Mouse (Mus musculus): ENCODE measurements around the gene Cog8. TPM values are rescaled to one million over a fixed set of nuclear protein-coding genes. Genes with fewer than 3 reads are reported as not detected.
A peak's percentile ranks its signal among the peaks of the same experiment; 100 is the strongest.
"Not testable (repeated sequence)": the region's sequence is repeated elsewhere in the genome, so short reads cannot be mapped to it uniquely, and the experiment has no call there.

Gene Cog8
- total RNA-seq, 2 experiments from 2014 or later = 7.1 to 7.3 TPM

GRCm38 (mm10) chr8:107048061-107048941, 8.2 kb downstream of the Cog8 start, which contains the start of gene Pdf:
TSS of gene Pdf (minus strand) at chr8:107048614.
- ATAC-seq (replicated peaks; ENCODE audit: low FRiP score, poor library complexity, severe bottlenecking) = peak; percentile 40; the same call in 1 of the 2 replicates

GRCm38 (mm10) chr8:107046976-107047375, 9.5 kb downstream of the Cog8 start:
- ATAC-seq (replicated peaks; ENCODE audit: low FRiP score, poor library complexity, severe bottlenecking) = no peak

- no peak for ATAC-seq (replicated peaks; ENCODE audit: low FRiP score, poor library complexity, severe bottlenecking)
These were observed 11.0 kb downstream of the Cog8 start for GRCm38 (mm10) chr8:107045478-107045877.

GRCm38 (mm10) chr8:107040632-107041031, 15.9 kb downstream of the Cog8 start:
- ATAC-seq (replicated peaks; ENCODE audit: low FRiP score, poor library complexity, severe bottlenecking) = no peak

GRCm38 (mm10) chr8:107036626-107037025, 19.9 kb downstream of the Cog8 start:
- ATAC-seq (replicated peaks; ENCODE audit: low FRiP score, poor library complexity, severe bottlenecking) = no peak

- ATAC-seq (replicated peaks; ENCODE audit: low FRiP score, poor library complexity, severe bottlenecking) = no peak
These were observed 20.8 kb downstream of the Cog8 start for GRCm38 (mm10) chr8:107035641-107036040.

GRCm38 (mm10) chr8:107033609-107034008, 22.9 kb downstream of the Cog8 start:
- not testable (repeated sequence) for ATAC-seq (replicated peaks; ENCODE audit: low FRiP score, poor library complexity, severe bottlenecking)

GRCm38 (mm10) chr8:107031577-107032090, 24.9 kb downstream of the Cog8 start:
- ATAC-seq (replicated peaks; ENCODE audit: low FRiP score, poor library complexity, severe bottlenecking) = peak; percentile 70

- ATAC-seq (replicated peaks; ENCODE audit: low FRiP score, poor library complexity, severe bottlenecking) = peak; percentile 88
These were observed 25.6 kb downstream of the Cog8 start, which contains the start of gene Vps4a for GRCm38 (mm10) chr8:107030650-107031576. TSS of gene Vps4a (plus strand) at chr8:107031222.

GRCm38 (mm10) chr8:107030058-107030457, 26.4 kb downstream of the Cog8 start:
- no peak for ATAC-seq (replicated peaks; ENCODE audit: low FRiP score, poor library complexity, severe bottlenecking)

GRCm38 (mm10) chr8:107029310-107029709, 27.2 kb downstream of the Cog8 start:
- ATAC-seq (replicated peaks; ENCODE audit: low FRiP score, poor library complexity, severe bottlenecking) = no peak

- no peak for ATAC-seq (replicated peaks; ENCODE audit: low FRiP score, poor library complexity, severe bottlenecking)
These were observed 33.0 kb downstream of the Cog8 start for GRCm38 (mm10) chr8:107023479-107023878.

- no peak for ATAC-seq (replicated peaks; ENCODE audit: low FRiP score, poor library complexity, severe bottlenecking)
These were observed 41.6 kb downstream of the Cog8 start for GRCm38 (mm10) chr8:107014915-107015314.

GRCm38 (mm10) chr8:107012666-107013065, 43.8 kb downstream of the Cog8 start:
- ATAC-seq (replicated peaks; ENCODE audit: low FRiP score, poor library complexity, severe bottlenecking) = no peak

GRCm38 (mm10) chr8:107007795-107008194, 48.7 kb downstream of the Cog8 start:
- ATAC-seq (replicated peaks; ENCODE audit: low FRiP score, poor library complexity, severe bottlenecking) = no peak

GRCm38 (mm10) chr8:107002532-107002931, 54.0 kb downstream of the Cog8 start:
- peak; percentile 82 for ATAC-seq (replicated peaks; ENCODE audit: low FRiP score, poor library complexity, severe bottlenecking)

GRCm38 (mm10) chr8:106999068-106999467, 57.4 kb downstream of the Cog8 start:
- no peak for ATAC-seq (replicated peaks; ENCODE audit: low FRiP score, poor library complexity, severe bottlenecking)

- no peak for ATAC-seq (replicated peaks; ENCODE audit: low FRiP score, poor library complexity, severe bottlenecking)
These were observed 59.1 kb downstream of the Cog8 start for GRCm38 (mm10) chr8:106997416-106997815.

- not testable (repeated sequence) for ATAC-seq (replicated peaks; ENCODE audit: low FRiP score, poor library complexity, severe bottlenecking)
These were observed 60.1 kb downstream of the Cog8 start for GRCm38 (mm10) chr8:106996339-106996738.

All from erythroid progenitor cell, adult 5-6 weeks (primary cell).